Mouse (Mus musculus) thymus, postnatal 36 days (tissue): ENCODE data around the gene Kcnj15.

Experiments
- DNase-seq, 2 experiments: peaks; one replicate each; pipeline ENCODE4 v3.0.0; 2022; ENCODE audit warnings: mixed read lengths in 2 of 2

The Kcnj15 gene

DNA sequence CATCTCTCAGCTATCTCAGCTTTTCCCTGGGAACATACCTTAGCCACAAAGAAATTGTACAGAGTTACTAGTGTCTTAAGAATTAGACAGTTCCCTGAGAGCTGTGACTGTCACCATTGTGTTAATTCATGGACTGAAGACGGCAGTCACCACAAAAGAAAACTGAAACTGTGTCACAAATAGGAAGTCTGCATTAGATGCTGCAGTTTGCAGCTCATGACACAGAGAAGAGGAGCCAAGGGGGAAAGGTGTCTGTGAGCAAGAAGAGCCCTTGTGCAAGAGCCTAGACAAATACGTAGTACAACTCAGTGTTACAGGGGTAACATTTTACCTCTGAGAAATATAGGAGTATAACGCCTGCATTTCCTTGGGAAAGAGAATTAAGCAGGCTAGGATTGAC lies 40.3 kb downstream of the Kcnj15 start:
- no peak for DNase-seq

- no peak for DNase-seq
Measured at GRCm38 (mm10) chr16:95301667-95302066, 44.3 kb downstream of the Kcnj15 start.

GRCm38 (mm10) chr16:95303676-95304075 lies 46.3 kb downstream of the Kcnj15 start:
- DNase-seq: peak in 1 of 2 experiments; percentile 12

DNA sequence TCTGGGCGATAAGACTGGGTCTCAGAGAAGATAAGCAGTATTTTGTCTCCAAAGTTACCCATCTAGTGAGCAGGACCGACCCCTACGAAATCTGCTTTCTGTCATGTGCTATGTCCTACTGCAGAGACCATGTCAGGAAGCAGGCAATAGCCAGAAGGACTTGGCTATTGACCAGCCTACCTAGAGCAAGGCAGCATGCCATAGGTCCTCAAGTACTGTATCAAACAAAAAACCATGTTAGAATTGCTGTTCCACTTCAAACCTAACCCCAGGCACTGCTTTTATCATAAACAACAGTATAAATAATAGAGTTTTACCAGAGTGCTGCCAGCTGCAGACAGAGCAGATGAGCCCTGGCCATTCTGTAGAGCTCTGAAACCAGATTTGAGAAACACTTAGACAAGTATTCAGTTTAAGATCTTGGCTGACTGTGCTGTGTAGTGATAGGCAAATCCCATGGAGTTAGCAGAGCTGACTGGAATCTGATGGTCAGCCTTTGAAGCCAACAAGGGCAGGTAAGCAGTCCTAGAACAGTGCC lies 50.5 kb downstream of the Kcnj15 start:
- no peak for DNase-seq

GRCm38 (mm10) chr16:95321945-95322625 lies 64.7 kb downstream of the Kcnj15 start:
- no peak for DNase-seq

- no peak for DNase-seq
Measured at GRCm38 (mm10) chr16:95332159-95332558, 74.8 kb downstream of the Kcnj15 start.

DNA sequence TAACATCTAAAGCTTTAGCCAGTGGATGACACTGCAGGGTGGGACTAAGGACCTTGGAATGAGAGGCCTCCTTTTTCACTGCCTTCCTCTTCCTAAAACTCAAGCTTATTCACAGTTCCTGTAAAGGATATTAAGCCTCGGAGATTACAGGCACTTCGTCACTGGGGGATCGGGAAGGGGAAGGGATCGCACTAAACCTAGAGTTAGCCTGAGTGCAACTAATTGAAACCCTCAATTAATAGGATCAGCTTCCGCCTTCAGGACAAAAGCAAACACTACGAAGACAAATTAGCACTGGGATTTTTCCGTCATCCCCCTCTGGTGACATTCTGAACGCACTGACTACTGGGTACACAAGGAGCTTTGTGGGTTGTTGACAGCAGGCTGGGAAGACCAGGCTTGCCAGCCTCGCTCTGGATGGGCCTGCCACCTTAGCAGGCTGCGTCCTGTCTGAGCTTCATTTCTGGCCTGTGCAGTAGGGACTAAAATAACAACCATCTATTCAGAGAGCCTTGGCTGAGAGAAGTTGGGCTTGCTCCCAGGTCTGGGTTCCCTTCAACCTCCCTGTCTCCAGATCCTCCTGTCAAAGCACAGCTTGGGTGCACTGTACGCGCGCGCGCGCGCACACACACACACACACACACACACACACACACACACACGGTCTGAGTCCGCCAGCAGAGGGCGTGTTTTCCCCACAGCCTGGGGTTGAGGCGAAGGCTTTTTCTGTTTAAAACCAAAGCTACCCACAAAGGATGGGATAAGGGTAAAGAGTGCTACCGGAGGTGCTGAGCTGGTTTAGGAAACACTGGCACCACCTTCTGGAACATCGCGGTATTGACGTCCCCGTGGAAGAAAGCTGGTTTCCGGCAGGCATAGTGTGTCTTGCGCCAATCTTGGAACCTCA lies 83.8 kb downstream of the Kcnj15 start:
- DNase-seq: peak; percentile 81 to 85

GRCm38 (mm10) chr16:95342030-95342429 lies 84.7 kb downstream of the Kcnj15 start:
- peak in 1 of 2 experiments; percentile 11 for DNase-seq

DNA sequence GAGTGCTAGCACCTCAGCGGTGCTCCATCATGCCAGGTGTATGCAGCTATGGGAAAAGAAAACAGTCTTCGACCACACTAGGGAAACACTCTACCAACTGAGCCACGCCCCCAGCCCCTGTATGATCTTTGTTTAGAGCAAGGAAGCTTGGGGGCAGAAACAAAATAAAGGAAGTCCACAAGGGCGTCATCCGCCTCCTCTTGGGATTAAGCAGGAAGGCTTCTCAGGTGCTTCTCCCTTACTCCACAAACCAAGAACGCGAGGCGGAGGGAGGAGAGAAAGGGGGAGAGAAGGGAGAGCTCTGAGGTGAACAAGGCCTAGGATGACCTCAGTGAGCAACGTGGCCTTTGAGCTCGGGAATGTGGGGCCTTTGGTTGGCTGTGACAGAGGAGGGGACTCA lies 87.6 kb downstream of the Kcnj15 start:
- no peak for DNase-seq

DNA sequence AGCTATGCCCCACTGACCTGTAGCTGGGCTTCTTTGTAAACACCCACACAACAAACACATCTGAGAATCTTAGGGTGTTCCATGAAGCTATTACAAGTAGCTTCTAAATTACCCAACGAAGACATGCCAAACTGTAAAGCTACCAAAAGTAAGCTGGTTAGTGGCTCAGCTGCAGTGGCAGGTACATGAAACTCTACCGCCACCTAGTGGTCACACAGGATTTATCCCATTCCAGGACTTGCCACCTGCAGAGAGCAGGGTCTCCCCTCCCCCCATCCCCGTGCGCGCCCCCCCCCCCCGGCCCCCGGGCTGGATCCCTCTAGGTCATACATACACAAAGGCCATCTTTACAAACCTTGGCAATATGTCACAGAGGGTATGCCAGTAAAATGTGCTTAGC lies 88.5 kb downstream of the Kcnj15 start:
- peak; percentile 67 for DNase-seq

DNA sequence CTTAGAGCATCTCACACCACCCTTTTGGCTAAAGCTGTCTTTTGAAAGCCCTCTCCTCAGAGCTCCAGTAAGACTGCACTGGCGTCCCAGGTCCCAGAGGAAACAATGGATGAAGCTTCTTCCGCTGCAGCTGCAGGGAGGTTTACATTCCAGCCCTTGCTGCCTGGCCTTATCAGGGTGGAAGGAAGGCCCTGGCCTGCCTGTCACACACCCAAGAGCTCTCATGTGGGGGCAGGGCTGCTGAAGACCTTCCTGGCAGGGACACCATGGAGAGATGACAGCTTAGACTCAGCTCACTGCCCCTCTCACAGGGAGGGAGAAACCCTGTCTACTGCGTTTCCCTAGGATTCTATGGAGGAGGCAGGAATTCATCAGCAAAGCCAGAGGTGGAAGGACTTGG lies 89.8 kb downstream of the Kcnj15 start:
- no peak for DNase-seq

- DNase-seq: no peak
Measured at GRCm38 (mm10) chr16:95348555-95348954, 91.2 kb downstream of the Kcnj15 start.

- no peak for DNase-seq
Measured at GRCm38 (mm10) chr16:95349344-95349743, 92.0 kb downstream of the Kcnj15 start.

DNA sequence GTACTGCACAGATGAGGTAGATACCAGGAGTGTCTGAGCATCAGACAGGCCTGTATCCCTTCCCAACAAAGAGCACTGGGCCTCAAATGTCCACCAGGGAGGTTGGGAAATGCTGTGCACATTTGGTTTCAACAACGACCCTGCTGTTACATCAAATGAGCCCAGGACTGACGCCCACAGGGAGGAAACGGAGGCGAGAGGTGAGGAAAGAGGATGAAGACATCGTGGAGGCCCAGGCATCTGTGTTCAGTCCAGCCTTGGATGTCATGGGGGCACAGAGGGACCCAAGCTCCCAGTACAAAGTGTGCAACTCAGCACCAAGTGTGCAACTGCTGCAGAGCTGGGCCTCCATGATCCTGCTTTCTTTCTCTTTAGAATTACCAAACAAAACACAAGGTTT lies 92.4 kb downstream of the Kcnj15 start:
- DNase-seq: no peak
